Mouse (Mus musculus) forelimb bud, embryonic 11.5 days (tissue): ENCODE measurements at regions not wholly inside any gene's neighbourhood (a gene's known extent, or its start where the extent isn't known, plus 50 kb on each side); places are given as distances from the start of the nearest gene placed in this dataset.
A peak's percentile ranks its signal among the peaks of the same experiment; 100 is the strongest.

Experiments
- DNase-seq: peaks from one replicate; pipeline ENCODE4 v3.0.0-alpha.2; 2012; ENCODE audit warnings: low read depth, low spot score

DNA sequence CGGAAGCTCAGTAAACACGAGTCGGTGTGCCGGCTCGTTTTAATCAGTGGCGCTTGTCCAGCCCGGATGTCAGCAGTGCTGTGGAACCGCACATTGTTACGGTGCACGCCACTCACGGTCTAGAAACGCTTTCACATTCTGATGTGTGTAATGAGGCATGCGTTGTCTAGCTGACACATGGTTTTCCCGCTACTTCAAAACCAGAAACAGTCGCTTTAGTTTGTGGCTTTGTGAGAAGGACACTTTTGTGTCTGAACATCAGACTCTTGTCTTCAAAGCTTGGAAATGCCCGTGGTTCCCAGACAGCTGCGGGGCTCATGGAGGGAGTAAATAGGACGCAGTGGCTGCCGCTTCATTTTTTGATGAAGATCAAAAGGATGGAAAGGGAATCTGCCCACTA, 77.0 kb upstream of the Lgr5 start:
- DNase-seq: no peak

- no peak for DNase-seq
Observed at GRCm38 (mm10) chr10:115676661-115677060, 89.1 kb upstream of the Lgr5 start.

DNA sequence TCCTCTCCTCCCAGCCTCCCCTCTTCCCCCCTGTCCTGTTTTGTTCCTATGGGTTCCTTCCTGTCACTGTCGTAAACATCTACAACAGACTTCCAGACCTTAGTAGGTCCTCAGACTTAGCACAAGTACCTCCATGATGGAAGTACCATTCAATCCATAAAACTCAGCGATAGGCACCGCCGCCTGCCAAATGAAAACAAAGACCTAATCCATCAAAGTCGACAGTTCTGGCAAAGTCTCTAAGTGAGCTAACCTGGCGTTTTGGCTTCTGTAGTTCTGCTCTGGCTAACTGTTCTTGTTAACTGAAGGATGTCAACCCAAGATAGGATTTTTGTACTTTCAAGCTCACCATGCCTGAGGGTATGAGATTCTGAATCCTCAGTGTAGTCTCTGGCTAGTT, 93.5 kb upstream of the Lgr5 start:
- DNase-seq: no peak

DNA sequence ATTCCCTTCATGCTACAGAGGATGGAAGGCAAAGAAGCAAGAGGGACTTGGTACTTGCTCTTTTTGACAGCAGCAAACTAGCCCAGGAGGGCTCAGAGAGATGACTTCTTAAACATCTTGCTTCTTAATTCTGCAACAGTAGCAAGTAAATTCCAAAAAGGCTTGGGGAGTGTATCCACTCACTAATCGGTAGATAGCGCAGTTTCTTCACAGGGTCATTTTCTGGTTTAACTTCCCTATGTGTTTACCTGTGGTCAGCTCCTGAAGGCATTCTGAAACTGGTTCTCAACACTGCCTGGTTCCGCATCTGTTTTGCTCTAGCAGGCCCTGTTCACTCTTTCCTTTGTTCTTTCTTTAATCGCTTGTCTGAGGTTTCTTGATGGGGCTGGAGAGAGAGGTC, 104.4 kb upstream of the Lgr5 start:
- DNase-seq: no peak

- DNase-seq: no peak
Observed at GRCm38 (mm10) chr10:115693986-115694833, 106.6 kb upstream of the Lgr5 start.

- DNase-seq: no peak
Observed at GRCm38 (mm10) chr10:115702358-115702757, 114.3 kb upstream of the Tspan8 start.

DNA sequence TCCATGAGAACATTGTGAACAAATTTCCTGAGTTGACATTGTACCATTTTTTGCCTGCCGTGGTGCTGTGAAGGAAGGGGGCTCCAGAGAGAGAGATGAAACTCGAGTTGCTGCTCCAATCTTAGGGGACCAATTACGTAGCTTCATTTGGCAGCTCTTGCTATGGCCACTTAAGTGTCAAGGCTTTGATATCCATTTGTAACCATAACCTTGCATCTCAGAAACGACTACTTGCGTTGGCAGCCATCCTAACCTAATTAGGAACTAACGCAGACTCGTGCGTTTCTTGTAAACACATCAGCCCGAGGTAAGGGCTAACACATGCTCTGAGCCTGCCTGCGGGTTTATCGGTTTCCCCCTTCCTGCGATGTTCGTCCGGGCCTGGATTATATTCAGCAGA, 108.0 kb upstream of the Tspan8 start:
- peak; percentile 48 for DNase-seq

DNA sequence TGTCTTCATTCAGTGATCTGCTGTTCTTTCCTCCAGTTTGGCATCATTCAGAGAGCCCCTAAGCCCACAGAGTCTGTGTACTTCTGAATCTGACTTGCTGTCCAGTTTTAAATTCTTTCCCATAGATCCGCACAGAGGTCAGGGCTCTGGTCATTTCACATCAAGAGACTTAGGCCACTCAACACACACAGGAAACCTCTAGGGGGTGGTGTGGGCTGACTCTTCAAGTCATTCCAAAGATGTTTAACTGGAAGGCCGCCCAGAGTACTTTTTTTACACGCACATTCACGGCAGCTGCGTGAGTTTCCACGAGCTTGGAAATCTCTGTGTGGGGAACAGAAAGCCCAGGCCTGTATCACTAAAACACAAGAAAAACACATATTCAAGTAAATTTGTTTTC, 102.7 kb upstream of the Tspan8 start:
- DNase-seq: no peak

DNA sequence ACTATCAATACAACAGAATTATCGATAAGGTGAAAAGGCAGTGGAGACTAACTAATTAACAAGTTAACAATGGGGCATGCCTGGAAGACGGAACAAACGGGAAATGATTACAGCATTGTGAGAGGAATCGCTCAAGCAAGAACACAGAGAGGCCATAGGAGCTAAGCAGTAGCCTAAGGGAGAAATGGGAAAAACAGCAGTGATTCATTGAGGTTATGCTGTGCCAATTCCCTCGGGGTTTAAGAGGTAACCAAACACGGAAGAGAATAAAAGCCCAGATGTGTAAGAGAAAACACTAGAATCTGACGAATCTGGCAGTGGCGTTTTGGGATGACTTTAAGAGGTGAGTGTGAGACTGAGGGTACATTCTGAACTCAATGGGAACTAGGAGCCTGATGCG, 100.5 kb upstream of the Tspan8 start:
- DNase-seq: peak; percentile 18

DNA sequence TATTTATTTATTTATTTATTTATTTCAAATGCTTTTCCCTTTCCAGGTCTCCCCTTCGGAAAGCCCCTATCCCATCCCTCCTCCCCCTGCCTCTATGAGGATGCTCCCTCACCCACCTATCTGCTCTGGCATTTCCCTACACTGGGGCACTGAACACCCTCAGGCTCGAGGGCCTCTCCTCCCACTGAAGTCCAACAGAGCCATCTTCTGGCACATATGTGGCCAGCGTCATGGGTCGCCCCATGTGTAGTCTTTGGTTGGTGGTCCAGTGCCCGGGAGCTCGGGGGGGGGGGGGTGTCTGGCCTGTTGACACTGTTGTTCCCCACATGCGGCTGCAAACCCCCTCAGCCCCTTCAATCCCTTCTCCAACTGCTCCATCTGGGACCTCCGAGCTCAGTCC, 99.6 kb upstream of the Tspan8 start:
- DNase-seq: no peak

DNA sequence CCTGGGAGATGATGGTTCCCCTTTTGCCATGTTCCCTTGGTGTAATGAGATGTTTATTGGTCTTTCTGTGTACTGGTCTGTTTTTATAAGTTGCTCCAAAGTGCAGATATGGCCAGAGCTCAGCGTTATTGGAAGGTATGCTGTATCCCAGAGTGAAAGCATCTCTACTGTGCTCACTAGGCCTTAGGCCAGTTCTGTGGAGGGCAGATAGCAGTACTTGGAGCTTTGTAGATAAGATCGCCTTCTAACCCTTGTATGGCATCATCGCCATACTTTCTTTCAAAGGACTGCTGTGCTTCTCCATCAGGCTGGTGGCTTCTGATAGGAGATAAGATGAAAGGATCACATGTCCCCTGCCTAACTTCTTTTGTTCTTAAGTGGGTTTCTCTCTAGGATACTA, 94.0 kb upstream of the Tspan8 start:
- no peak for DNase-seq

GRCm38 (mm10) chr10:115742634-115743347, 73.8 kb upstream of the Tspan8 start:
- DNase-seq: no peak

- DNase-seq: no peak
Observed at GRCm38 (mm10) chr10:115749844-115750243, 66.8 kb upstream of the Tspan8 start.

- DNase-seq: no peak
Observed at GRCm38 (mm10) chr10:115750250-115750649, 66.4 kb upstream of the Tspan8 start.

DNA sequence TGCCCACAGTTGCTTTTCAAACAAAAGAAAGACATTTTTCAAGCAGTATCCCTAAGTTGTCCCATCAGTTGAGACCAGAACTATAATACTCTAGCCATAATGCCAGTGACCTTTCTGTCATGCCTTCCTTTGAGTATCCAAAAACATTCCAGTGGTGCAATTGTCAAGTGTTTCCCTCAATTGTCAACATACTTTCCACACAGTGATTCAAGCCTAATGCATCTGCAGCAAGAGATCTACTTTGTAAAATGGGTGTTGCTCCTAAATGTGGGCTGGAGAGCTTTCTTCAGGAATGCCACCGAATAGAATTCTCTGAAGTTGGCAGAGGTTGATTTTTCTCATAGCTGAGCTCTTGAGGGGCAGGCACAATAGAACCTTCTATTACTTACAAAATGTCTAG, 58.0 kb upstream of the Tspan8 start:
- no peak for DNase-seq
